ENCODE assay signal across 11 mouse cellular contexts in genomic region chr9:55231544-55231943, GRCm38 (mm10). TPM values are rescaled to one million over a fixed set of nuclear protein-coding genes. Genes with fewer than 3 reads are reported as not detected.
DNase-seq lines count a peak whose midpoint lies in the region; TF ChIP-seq lines count a peak whose summit lies in the region.
"Had no signal": no experiment of that assay in that cellular context is flagged by ENCODE, and none has a peak within 500 bp of the region (broad histone marks: within the 10 kb centered on the region; RNA-seq: fewer than 3 reads in every experiment).

No protein-coding gene starts in this region.

- DNase-seq in embryo, embryonic 10 days (ENCODE audit: low spot score), result peak; percentile 18
- no peak for DNase-seq in embryo, embryonic 9.5 days (ENCODE audit: extremely low spot score)
- no peak for DNase-seq in lung, adult 2 months
- no peak for DNase-seq in lung, postnatal 4 days
- peak; percentile 60 for DNase-seq in cerebellum, adult 8-10 months
- DNase-seq in kidney, postnatal 36 days, result peak; percentile 61 to 63
- no peak for DNase-seq in gastrocnemius, adult 18-20 months (ENCODE audit: low spot score)
- no peak for DNase-seq in limb, embryonic 10.5 days (ENCODE audit: low spot score)
- DNase-seq: heart, adult 18-20 months; right cerebral cortex, postnatal 14 days had no signal

- 66% methylated on average over 6 of the region's 6 CpGs for WGBS in lung, adult 2 months
- WGBS in limb, embryonic 10.5 days, result 65% methylated on average over 6 of the region's 6 CpGs

- H3K27ac ChIP-seq in limb, embryonic 10.5 days, result no peak overlapping the region
- H3K27ac ChIP-seq: embryonic facial prominence, embryonic 13.5 days had no signal

- no peak for TF ChIP-seq POLR2A in lung, adult 2 months (IDR thresholded peaks at IDR 0.05; ENCODE audit: borderline replicate concordance, extremely low read depth, low read depth, low read length)

- H3K36me3 ChIP-seq in limb, embryonic 10.5 days, result 0 out of 2 replicates have a peak, but pooled peaks cover 2% of the 10 kb centered on the region
- H3K36me3 ChIP-seq: embryonic facial prominence, embryonic 13.5 days had no signal

- no peak overlapping the region for H3K4me3 ChIP-seq in lung, adult 2 months (replicated peaks; ENCODE audit: extremely low read depth, low read depth, low read length)
- no peak overlapping the region for H3K4me3 ChIP-seq in limb, embryonic 10.5 days
- H3K4me3 ChIP-seq: embryonic facial prominence, embryonic 13.5 days had no signal

- H3K27me3 ChIP-seq in limb, embryonic 10.5 days (ENCODE audit: low read depth, poor library complexity, severe bottlenecking), result no peaks in the 10 kb centered on the region
- H3K27me3 ChIP-seq: embryonic facial prominence, embryonic 13.5 days had no signal

- H3K4me1 ChIP-seq in lung, adult 2 months (ENCODE audit: control insufficient read depth, insufficient read depth, low read length), result no peaks in the 10 kb centered on the region
- no peaks in the 10 kb centered on the region for H3K4me1 ChIP-seq in limb, embryonic 10.5 days
- H3K4me1 ChIP-seq: embryonic facial prominence, embryonic 13.5 days had no signal

- no peaks in the 10 kb centered on the region; the same call in 1 of the 2 replicates for H3K9me3 ChIP-seq in limb, embryonic 10.5 days (replicated peaks)
- H3K9me3 ChIP-seq: embryonic facial prominence, embryonic 13.5 days had no signal

- TF ChIP-seq CTCF in lung, adult 2 months (IDR thresholded peaks at IDR 0.05; ENCODE audit: insufficient read depth, low read length), result peak; percentile 19; the same call in 1 of the 2 replicates

RNA-seq across cellular contexts. Expression of gene Fbxo22, which starts 22.8 kb away (rescaled TPM):
- polyA plus RNA-seq in lung, adult 2 months (2012; rRNA removed), result 10.0 and 12.5 TPM in 2 replicates
- 10 to 100 TPM; 19.7 to 21.1 TPM for total RNA-seq in gastrocnemius, adult 18-20 months (2021)
- 72.0 and 74.3 TPM in 2 replicates for polyA plus RNA-seq in limb, embryonic 10.5 days (2016; fragmentation: Nextera tagmentation; extraction: Ambion mirVana)

Comparison
In these comparisons a context has a peak if more than half of its experiments do, and no peak if none do; other contexts are left out.
1. DNase-seq: peak in embryo, embryonic 10 days (single experiment), cerebellum, adult 8-10 months (single experiment) and kidney, postnatal 36 days (2 of 2); none in embryo, embryonic 9.5 days (single experiment), lung, adult 2 months (single experiment), lung, postnatal 4 days (0 of 2), gastrocnemius, adult 18-20 months (single experiment) and limb, embryonic 10.5 days (single experiment).